Mouse (Mus musculus) E14TG2a.4 (cell line): ENCODE data around the gene C030005K15Rik.

Experiments
- H3K27me3 ChIP-seq: 2 replicates; pipeline ENCODE4 v1.6.1; 2014; ENCODE audit warnings: low read length, control low read depth; ENCODE audit not compliant: insufficient read depth
- H3K36me3 ChIP-seq: 2 replicates; pipeline ENCODE4 v1.6.1; 2014; ENCODE audit warnings: low read length, control low read depth; ENCODE audit not compliant: insufficient read depth
- H3K4me1 ChIP-seq: replicated peaks from 2 replicates; pipeline ENCODE4 v1.6.1; 2014; ENCODE audit warnings: low read depth, low read length, control low read depth
- H3K4me3 ChIP-seq: replicated peaks from 2 replicates; pipeline ENCODE4 v1.5.1; 2014; ENCODE audit warnings: mild to moderate bottlenecking, low read length
- H3K9me3 ChIP-seq: 2 replicates; pipeline ENCODE4 v1.6.1; 2014; ENCODE audit warnings: low read length, control low read depth
- CTCF ChIP-seq: conservative IDR thresholded peaks from 2 replicates; pipeline ENCODE4 v1.5.1; 2014; ENCODE audit warnings: low read length
- NANOG ChIP-seq: IDR thresholded peaks from 2 replicates; pipeline ENCODE4 v1.6.1; 2014; ENCODE audit warnings: borderline replicate concordance, low read length, mixed read lengths
- POU5F1 ChIP-seq: IDR thresholded peaks from 2 replicates; pipeline ENCODE4 v1.6.1; 2014; ENCODE audit warnings: low read length, borderline replicate concordance

C030005K15Rik gene

DNA sequence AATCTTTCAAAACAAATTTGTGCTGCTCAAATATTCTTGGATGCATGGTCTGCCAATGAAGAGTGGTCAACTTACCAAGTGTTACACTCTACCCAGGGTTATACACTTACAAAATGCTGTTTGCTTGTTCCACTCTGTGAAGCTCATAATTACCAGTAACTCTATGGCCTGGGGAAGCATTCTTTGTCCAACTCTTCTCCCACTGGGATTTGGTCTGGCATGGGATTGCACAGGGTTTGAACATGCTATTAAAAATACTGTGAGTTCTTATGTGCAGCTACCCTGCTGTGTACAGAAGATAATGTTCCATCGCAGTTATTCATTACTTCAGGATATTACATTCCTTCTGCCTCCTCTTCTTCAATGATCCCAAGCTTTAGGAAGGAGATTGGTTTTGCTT, 39.4 kb downstream of the C030005K15Rik start:
- TF ChIP-seq CTCF (no peak), NANOG (no peak), POU5F1 (no peak)
- Histone ChIP-seq H3K9me3 (no peaks in the 10 kb centered on the region), H3K27me3 (0 out of 2 replicates have a peak, but pooled peaks cover 3% of the 10 kb centered on the region), H3K36me3 (no peaks in the 10 kb centered on the region), H3K4me3 (no peak overlapping the region), H3K4me1 (no peaks in the 10 kb centered on the region)

DNA sequence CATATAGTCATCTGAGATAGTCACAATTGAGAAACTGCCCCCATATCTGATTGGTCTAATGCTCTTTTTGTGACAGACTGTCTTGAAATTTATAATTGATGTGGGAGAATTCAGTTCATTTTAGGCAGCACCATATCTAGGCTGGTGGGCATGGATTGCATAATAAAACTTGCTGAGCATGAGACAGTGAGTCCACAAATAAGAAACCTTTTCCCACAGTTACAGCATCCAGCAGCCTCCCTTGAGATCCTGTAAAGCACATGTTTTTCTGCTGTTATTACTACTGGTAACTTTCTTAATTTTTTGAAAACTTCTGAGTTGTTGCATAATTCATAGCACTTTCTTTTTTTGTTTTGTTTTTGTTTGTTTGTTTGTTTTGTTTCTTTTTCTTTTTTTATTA, 43.6 kb downstream of the C030005K15Rik start:
- Histone ChIP-seq H3K4me3 (no peak overlapping the region), H3K4me1 (no peaks in the 10 kb centered on the region), H3K27me3 (no peaks in the 10 kb centered on the region), H3K36me3 (no peaks in the 10 kb centered on the region), H3K9me3 (no peaks in the 10 kb centered on the region)
- TF ChIP-seq POU5F1 = no peak
- no peak for TF ChIP-seq CTCF
- no peak for TF ChIP-seq NANOG
